Mouse (Mus musculus): Measurements from ENCODE around the gene Zfp866. TPM values are rescaled to one million over a fixed set of nuclear protein-coding genes. Genes with fewer than 3 reads are reported as not detected.

Gene Zfp866
- polyA plus RNA-seq, 1 experiment from 2014 or later: 46.1 TPM

GRCm38 (mm10) chr8:69794096-69794495 lies 3.1 kb upstream of the Zfp866 start:
- H3K4me3 ChIP-seq: no peak overlapping the region
- no peak overlapping the region for H3K4me2 ChIP-seq
- H3K9me3 ChIP-seq: no peaks in the 10 kb centered on the region
- no peak overlapping the region for H3K9ac ChIP-seq
- ATAC-seq (replicated peaks): no peak
- H3K36me3 ChIP-seq (replicated peaks): peaks cover 38% of the 10 kb centered on the region
- no peaks in the 10 kb centered on the region for H3K27me3 ChIP-seq (replicated peaks)
- peaks cover 29% of the 10 kb centered on the region for H3K4me1 ChIP-seq
- no peak overlapping the region for H3K27ac ChIP-seq
- 93% methylated on average over 3 of the region's 3 CpGs for WGBS

- Histone ChIP-seq H3K27me3 (replicated peaks) (no peaks in the 10 kb centered on the region), H3K4me1 (peaks cover 29% of the 10 kb centered on the region), H3K36me3 (replicated peaks) (peaks cover 35% of the 10 kb centered on the region), H3K9ac (no peak overlapping the region), H3K4me3 (no peak overlapping the region), H3K27ac (no peak overlapping the region), H3K9me3 (no peaks in the 10 kb centered on the region), H3K4me2 (no peak overlapping the region)
- ATAC-seq (replicated peaks): no peak
- WGBS: 96% methylated on average over 4 of the region's 4 CpGs
These were observed 2.7 kb upstream of the Zfp866 start for GRCm38 (mm10) chr8:69793666-69794065.

GRCm38 (mm10) chr8:69791415-69792068 lies 564 bp upstream of the Zfp866 start:
- WGBS: under 1% methylated on average over 48 of the region's 48 CpGs
- H3K36me3 ChIP-seq (replicated peaks): peaks cover 16% of the 10 kb centered on the region
- peak overlapping the region; percentile 100 for H3K4me3 ChIP-seq
- H3K4me2 ChIP-seq: peak overlapping the region; percentile 91
- H3K4me1 ChIP-seq: peaks cover 29% of the 10 kb centered on the region
- ATAC-seq (replicated peaks): peak; percentile 83
- peak overlapping the region; percentile 99 for H3K9ac ChIP-seq
- H3K27ac ChIP-seq: peak overlapping the region; percentile 71
- no peaks in the 10 kb centered on the region for H3K27me3 ChIP-seq (replicated peaks)
- H3K9me3 ChIP-seq: no peaks in the 10 kb centered on the region

GRCm38 (mm10) chr8:69790364-69790763 lies 614 bp downstream of the Zfp866 start:
- peak; percentile 28 for ATAC-seq (replicated peaks)
- Histone ChIP-seq H3K9ac (peak overlapping the region; percentile 99; the same call in 1 of the 2 replicates), H3K9me3 (no peaks in the 10 kb centered on the region), H3K27me3 (replicated peaks) (no peaks in the 10 kb centered on the region), H3K36me3 (replicated peaks) (peaks cover 8% of the 10 kb centered on the region), H3K4me2 (peak overlapping the region; percentile 91), H3K27ac (peak overlapping the region; percentile 71; the same call in 1 of the 2 replicates), H3K4me3 (peak overlapping the region; percentile 100), H3K4me1 (peaks cover 29% of the 10 kb centered on the region)
- WGBS: 41% methylated on average over 11 of the region's 11 CpGs

GRCm38 (mm10) chr8:69789731-69790130 lies 1.2 kb downstream of the Zfp866 start:
- H3K27me3 ChIP-seq (replicated peaks): no peaks in the 10 kb centered on the region
- H3K9ac ChIP-seq: no peak overlapping the region
- no peak for ATAC-seq (replicated peaks)
- 73% methylated on average over 5 of the region's 5 CpGs for WGBS
- H3K27ac ChIP-seq: no peak overlapping the region
- no peak overlapping the region for H3K4me2 ChIP-seq
- peaks cover 8% of the 10 kb centered on the region for H3K36me3 ChIP-seq (replicated peaks)
- H3K9me3 ChIP-seq: no peaks in the 10 kb centered on the region
- H3K4me1 ChIP-seq: peaks cover 29% of the 10 kb centered on the region
- no peak overlapping the region for H3K4me3 ChIP-seq

- WGBS: 94% methylated on average over 5 of the region's 5 CpGs
- Histone ChIP-seq H3K9ac (no peak overlapping the region), H3K36me3 (replicated peaks) (peaks cover 5% of the 10 kb centered on the region), H3K27ac (no peak overlapping the region), H3K4me1 (peaks cover 28% of the 10 kb centered on the region), H3K27me3 (replicated peaks) (no peaks in the 10 kb centered on the region), H3K9me3 (no peaks in the 10 kb centered on the region), H3K4me2 (no peak overlapping the region), H3K4me3 (no peak overlapping the region)
- ATAC-seq (replicated peaks): no peak
These were observed 1.9 kb downstream of the Zfp866 start for GRCm38 (mm10) chr8:69789105-69789504.

- H3K9ac ChIP-seq: no peak overlapping the region
- 62% methylated on average over 11 of the region's 12 CpGs for WGBS
- peaks cover 17% of the 10 kb centered on the region for H3K4me1 ChIP-seq
- no peaks in the 10 kb centered on the region for H3K9me3 ChIP-seq
- H3K27me3 ChIP-seq (replicated peaks): no peaks in the 10 kb centered on the region
- no peaks in the 10 kb centered on the region for H3K36me3 ChIP-seq (replicated peaks)
- no peak overlapping the region for H3K4me2 ChIP-seq
- no peak for ATAC-seq (replicated peaks)
- no peak overlapping the region for H3K4me3 ChIP-seq
- H3K27ac ChIP-seq: no peak overlapping the region
These were observed 13.9 kb downstream of the Zfp866 start for GRCm38 (mm10) chr8:69777111-69777510.

- H3K9ac ChIP-seq: peak overlapping the region; percentile 99; the same call in 1 of the 2 replicates
- peak overlapping the region; percentile 62 for H3K4me2 ChIP-seq
- H3K4me3 ChIP-seq: peak overlapping the region; percentile 91
- no peaks in the 10 kb centered on the region for H3K27me3 ChIP-seq (replicated peaks)
- no peak; the same call in 1 of the 2 replicates for ATAC-seq (replicated peaks)
- WGBS: 60% methylated on average over 2 of the region's 2 CpGs
- no peaks in the 10 kb centered on the region for H3K36me3 ChIP-seq (replicated peaks)
- peaks cover 29% of the 10 kb centered on the region for H3K4me1 ChIP-seq
- no peaks in the 10 kb centered on the region for H3K9me3 ChIP-seq
- peak overlapping the region; percentile 100 for H3K27ac ChIP-seq
These were observed 15.8 kb downstream of the Zfp866 start for GRCm38 (mm10) chr8:69775149-69775534.

GRCm38 (mm10) chr8:69774503-69775148 lies 16.4 kb downstream of the Zfp866 start, which contains the start of gene Gm20422:
Gene Gm20422 (minus strand): TSS chr8:69774886.
- under 1% methylated on average over 40 of the region's 41 CpGs for WGBS
- H3K27ac ChIP-seq: peak within 1 kb of the TSS; percentile 100
- H3K4me1 ChIP-seq: peaks cover 30% of the 10 kb centered on the region
- H3K36me3 ChIP-seq (replicated peaks): no peaks in the 10 kb centered on the region
- peak within 1 kb of the TSS; percentile 91 for H3K4me3 ChIP-seq
- ATAC-seq (replicated peaks): peak; percentile 99
- H3K4me2 ChIP-seq: peak within 1 kb of the TSS; percentile 62
- H3K9me3 ChIP-seq: no peaks in the 10 kb centered on the region
- no peaks in the 10 kb centered on the region for H3K27me3 ChIP-seq (replicated peaks)
- peak within 1 kb of the TSS; percentile 99 for H3K9ac ChIP-seq

- no peak overlapping the region for H3K27ac ChIP-seq
These were observed 18.9 kb downstream of the Zfp866 start for GRCm38 (mm10) chr8:69772106-69772505.

GRCm38 (mm10) chr8:69771221-69771620 lies 19.8 kb downstream of the Zfp866 start:
- Histone ChIP-seq H3K4me2 (no peak overlapping the region), H3K27ac (no peak overlapping the region), H3K36me3 (replicated peaks) (peaks cover 26% of the 10 kb centered on the region), H3K9ac (no peak overlapping the region), H3K9me3 (no peaks in the 10 kb centered on the region), H3K4me3 (no peak overlapping the region), H3K4me1 (peaks cover 30% of the 10 kb centered on the region), H3K27me3 (replicated peaks) (no peaks in the 10 kb centered on the region)
- no peak for ATAC-seq (replicated peaks)
- 88% methylated on average over 9 of the region's 9 CpGs for WGBS

More at GRCm38 (mm10) chr8:69772106-69772505, 18.9 kb downstream of the Zfp866 start:
- Histone ChIP-seq H3K4me1 (peaks cover 30% of the 10 kb centered on the region), H3K9me3 (no peaks in the 10 kb centered on the region), H3K4me2 (0 out of 2 replicates have a peak overlapping the region, but pooled peaks have one; percentile 14), H3K9ac (no peak overlapping the region; the same call in 1 of the 2 replicates), H3K36me3 (replicated peaks) (peaks cover 19% of the 10 kb centered on the region), H3K4me3 (no peak overlapping the region), H3K27me3 (replicated peaks) (no peaks in the 10 kb centered on the region)
- ATAC-seq (replicated peaks): no peak
- WGBS: 81% methylated on average over 2 of the region's 2 CpGs

- Histone ChIP-seq H3K27me3 (replicated peaks) (no peaks in the 10 kb centered on the region), H3K9ac (no peak overlapping the region), H3K36me3 (replicated peaks) (peaks cover 46% of the 10 kb centered on the region), H3K9me3 (no peaks in the 10 kb centered on the region), H3K4me2 (no peak overlapping the region), H3K27ac (no peak overlapping the region), H3K4me1 (no peaks in the 10 kb centered on the region), H3K4me3 (no peak overlapping the region)
- ATAC-seq (replicated peaks): no peak
- WGBS: 93% methylated on average over 4 of the region's 4 CpGs
These were observed 29.0 kb downstream of the Zfp866 start for GRCm38 (mm10) chr8:69761814-69762445.

Measured in midbrain, embryonic 15.5 days (tissue).